Mouse (Mus musculus): ENCODE results near the gene Olfr1415.
"Not testable (repeated sequence)": the region's sequence is repeated elsewhere in the genome, so short reads cannot be mapped to it uniquely, and the experiment has no call there.

Olfr1415 gene

GRCm38 (mm10) chr1:92496001-92496400 is at the start of gene Olfr1415:
TSS of gene Olfr1415 (minus strand) at chr1:92496101.
- no peak for DNase-seq

GRCm38 (mm10) chr1:92539071-92539470 is 43.2 kb upstream of the Olfr1415 start:
- no peak for DNase-seq

- no peak for DNase-seq
These were observed 41.1 kb upstream of the Olfr1415 start for GRCm38 (mm10) chr1:92536972-92537371.

GRCm38 (mm10) chr1:92523764-92524163 is 27.9 kb upstream of the Olfr1415 start:
- DNase-seq: no peak

GRCm38 (mm10) chr1:92521376-92521775 is 25.5 kb upstream of the Olfr1415 start:
- peak; percentile 27 to 36 for DNase-seq

- DNase-seq: no peak
These were observed 23.1 kb upstream of the Olfr1415 start for GRCm38 (mm10) chr1:92519046-92519445.

GRCm38 (mm10) chr1:92518561-92518960 is 22.7 kb upstream of the Olfr1415 start, which contains the start of gene Olfr1414:
TSS of gene Olfr1414 (minus strand) at chr1:92518661.
- no peak for DNase-seq

- no peak for DNase-seq
These were observed 19.5 kb upstream of the Olfr1415 start for GRCm38 (mm10) chr1:92515390-92515789.

GRCm38 (mm10) chr1:92511646-92512045 is 15.7 kb upstream of the Olfr1415 start:
- not testable (repeated sequence) for DNase-seq

- no peak for DNase-seq
These were observed 10.9 kb downstream of the Olfr1415 start, which contains the start of gene Olfr1416 for GRCm38 (mm10) chr1:92485013-92485412. TSS of gene Olfr1416 (minus strand) at chr1:92485113.

- DNase-seq: no peak
These were observed 21.8 kb downstream of the Olfr1415 start for GRCm38 (mm10) chr1:92474066-92474578.

- peak; percentile 93 to 96 for DNase-seq
These were observed 22.5 kb downstream of the Olfr1415 start, which contains the start of gene Ndufa10 for GRCm38 (mm10) chr1:92473165-92474041. TSS of gene Ndufa10 (minus strand) at chr1:92473860.

GRCm38 (mm10) chr1:92468891-92469290 is 27.0 kb downstream of the Olfr1415 start:
- no peak for DNase-seq

GRCm38 (mm10) chr1:92458416-92458815 is 37.5 kb downstream of the Olfr1415 start:
- DNase-seq: no peak

- DNase-seq: no peak
These were observed 38.1 kb downstream of the Olfr1415 start for GRCm38 (mm10) chr1:92457758-92458157.

GRCm38 (mm10) chr1:92453751-92454445 is 42.0 kb downstream of the Olfr1415 start:
- DNase-seq: no peak

- no peak for DNase-seq
These were observed 47.6 kb downstream of the Olfr1415 start for GRCm38 (mm10) chr1:92448293-92448692.

GRCm38 (mm10) chr1:92441453-92442063 is 54.3 kb downstream of the Olfr1415 start:
- peak in 1 of 2 experiments; percentile 15 for DNase-seq

GRCm38 (mm10) chr1:92440066-92440750 is 55.7 kb downstream of the Olfr1415 start:
- DNase-seq: no peak

Data from lung, postnatal 4 days (tissue).